Mouse (Mus musculus) ES-CJ7 (cell line): Measurements from ENCODE around the gene Zfp775.
A peak's percentile ranks its signal among the peaks of the same experiment; 100 is the strongest.

Source experiments
- DNase-seq: peaks from one replicate; pipeline ENCODE4 v3.0.0; 2011; ENCODE audit warnings: low read depth, low spot score

The Zfp775 gene

DNA sequence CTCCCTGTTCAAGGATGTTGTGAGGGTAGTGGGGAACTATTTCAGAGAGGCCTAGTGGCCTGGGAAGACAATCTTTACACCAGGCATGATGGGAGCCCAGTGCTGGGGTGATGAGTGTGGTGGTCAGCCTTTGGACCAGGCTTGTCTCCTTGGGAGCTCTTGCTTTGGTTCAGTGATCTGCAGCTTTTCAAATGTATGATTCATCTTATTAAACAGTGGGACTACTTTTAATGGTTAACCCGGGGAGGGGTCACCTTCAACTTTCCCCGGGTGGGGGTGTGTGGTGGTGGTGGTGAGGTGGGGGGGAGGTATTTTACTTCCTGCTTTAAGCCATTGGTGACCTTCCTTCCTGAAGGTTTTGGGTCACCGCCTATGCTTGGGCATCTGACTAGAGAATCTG is 26.5 kb downstream of the Zfp775 start:
- no peak for DNase-seq

- DNase-seq: no peak
Observed at GRCm38 (mm10) chr6:48628808-48629660, 27.2 kb downstream of the Zfp775 start.

DNA sequence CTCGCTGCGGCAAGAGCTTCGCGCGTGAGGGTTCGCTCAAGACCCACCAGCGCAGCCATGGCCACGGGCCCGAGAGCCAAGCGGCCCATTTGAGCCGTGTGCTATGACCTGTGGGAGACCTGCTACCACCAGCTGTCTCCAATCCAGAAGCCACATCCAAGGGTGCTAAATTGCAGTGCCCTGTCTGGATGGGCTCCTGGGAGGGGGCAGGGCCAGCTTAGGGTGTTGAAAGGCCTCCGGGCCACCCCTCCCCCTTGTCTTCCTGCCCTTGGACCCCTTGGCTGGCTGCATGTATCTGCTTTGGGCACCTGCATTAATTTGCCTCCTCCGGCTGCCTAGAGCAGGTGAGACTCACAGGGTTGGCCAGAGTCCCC is 27.8 kb downstream of the Zfp775 start:
- DNase-seq: no peak

- DNase-seq: no peak
Observed at GRCm38 (mm10) chr6:48630831-48631230, 29.0 kb downstream of the Zfp775 start.

- no peak for DNase-seq
Observed at GRCm38 (mm10) chr6:48635105-48635504, 33.2 kb downstream of the Zfp775 start.

DNA sequence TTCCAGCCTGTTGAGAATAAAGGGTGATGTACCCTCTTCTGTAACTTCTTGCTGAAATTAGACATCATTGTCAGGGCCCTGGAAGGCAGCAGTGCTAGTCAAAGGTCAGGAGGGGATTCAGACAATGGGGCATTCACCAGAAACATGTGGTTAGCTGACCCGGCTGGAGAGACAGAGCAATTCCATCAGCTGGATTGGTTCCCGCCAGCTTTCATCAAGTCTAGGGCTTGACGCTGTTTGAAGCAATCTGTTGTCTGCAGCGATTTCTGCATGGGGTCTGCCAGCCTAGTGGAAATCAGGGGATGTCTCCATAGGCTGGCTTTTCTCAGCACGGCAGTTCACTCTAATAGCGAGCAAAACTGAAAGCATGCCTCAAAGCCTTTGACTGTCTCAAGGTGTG is 34.7 kb downstream of the Zfp775 start:
- no peak for DNase-seq

GRCm38 (mm10) chr6:48637811-48638500 is 36.1 kb downstream of the Zfp775 start:
- DNase-seq: no peak

- no peak for DNase-seq
Observed at GRCm38 (mm10) chr6:48638553-48638952, 36.7 kb downstream of the Zfp775 start.

DNA sequence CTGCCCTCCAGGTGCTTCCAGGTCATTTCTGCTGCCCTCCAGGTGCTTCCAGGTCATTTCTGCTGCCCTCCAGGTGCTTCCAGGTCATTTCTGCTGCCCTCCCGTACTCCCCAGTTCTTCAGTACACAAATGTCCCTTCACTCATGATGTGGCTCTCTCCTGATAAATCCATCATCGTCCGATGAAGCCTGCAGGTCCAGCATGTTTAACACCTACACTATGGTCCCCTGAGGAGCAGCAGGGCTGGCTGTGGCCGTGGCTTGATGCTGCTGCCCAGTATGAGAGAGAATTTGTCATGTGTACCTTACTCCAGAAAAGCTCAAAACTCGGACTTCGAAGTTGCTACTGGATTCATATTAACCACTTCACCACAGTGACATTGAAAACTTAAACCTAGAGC is 39.5 kb downstream of the Zfp775 start:
- no peak for DNase-seq

DNA sequence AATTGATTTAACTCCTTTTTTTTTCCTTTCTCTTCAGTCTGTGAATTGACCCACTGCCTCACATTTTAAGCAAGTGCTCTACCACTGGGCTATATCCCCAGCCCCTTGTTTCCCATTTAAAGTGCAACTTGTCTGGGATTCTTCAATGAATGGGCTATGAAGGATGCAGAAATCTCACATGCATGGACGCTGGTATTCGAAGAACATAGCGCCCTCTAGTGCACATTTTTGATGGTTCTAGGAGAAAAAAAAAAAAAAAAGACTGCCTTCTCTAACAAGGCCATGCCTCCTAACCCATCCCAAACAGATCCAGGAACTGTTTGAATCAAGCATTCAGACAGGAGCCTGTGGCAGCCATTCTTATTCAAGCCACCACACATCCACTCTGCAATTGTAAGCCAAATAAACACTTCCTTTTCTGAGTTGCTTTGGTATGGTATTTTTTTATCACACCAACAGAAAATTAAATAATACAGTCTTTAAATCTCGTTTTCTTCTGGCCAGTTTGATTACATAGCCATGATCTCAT is 41.0 kb downstream of the Zfp775 start:
- peak; percentile 88 for DNase-seq

DNA sequence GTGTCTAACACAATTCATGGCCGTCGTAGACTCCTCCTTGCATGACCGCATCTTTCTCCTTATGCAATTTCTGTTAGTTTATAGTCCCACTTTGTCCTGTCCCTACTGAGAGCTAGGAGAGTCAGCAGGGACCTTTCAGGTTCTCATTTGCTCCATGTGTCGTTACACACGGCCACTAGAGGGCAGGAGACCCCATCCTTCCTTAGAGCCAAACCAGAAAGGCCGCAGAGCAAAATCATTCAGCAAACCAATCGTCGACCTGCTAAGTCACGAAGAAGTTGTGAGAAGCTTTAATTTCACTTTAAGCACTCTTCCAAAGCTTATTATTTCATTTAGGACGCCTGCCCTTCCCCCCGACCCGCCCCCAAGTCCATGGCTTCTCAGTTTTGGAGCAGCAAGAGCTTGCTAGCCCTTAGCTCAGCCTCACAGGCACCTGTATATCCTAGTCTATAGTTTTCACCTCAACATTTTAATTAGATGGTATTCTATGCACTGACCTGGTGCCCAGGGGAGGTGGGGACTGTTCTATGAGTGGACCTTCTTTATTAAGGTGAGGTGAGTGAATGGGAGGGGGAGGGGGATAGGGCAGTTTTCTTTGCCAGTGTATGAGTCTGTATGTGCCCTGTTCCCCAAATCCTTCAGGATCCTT is 43.9 kb downstream of the Zfp775 start:
- DNase-seq: peak; percentile 78

DNA sequence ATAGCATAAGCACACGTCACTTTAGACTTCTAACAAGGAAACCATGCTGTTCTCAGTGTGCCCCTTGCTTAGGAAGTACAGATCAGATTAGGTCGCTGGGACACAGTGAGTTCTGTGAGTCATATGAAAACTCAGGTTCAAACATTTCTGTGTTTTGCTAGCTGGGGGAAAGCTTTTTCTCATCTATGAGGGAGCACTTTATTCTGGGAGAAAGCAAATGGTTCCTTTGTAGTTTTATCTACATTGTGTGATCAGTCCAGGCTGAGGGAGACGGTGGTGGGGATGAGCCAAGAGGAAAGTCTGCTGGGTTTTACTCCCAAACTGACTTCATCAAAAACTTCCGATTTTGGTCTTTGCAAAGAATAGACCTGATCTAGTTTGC is 44.4 kb downstream of the Zfp775 start:
- no peak for DNase-seq

DNA sequence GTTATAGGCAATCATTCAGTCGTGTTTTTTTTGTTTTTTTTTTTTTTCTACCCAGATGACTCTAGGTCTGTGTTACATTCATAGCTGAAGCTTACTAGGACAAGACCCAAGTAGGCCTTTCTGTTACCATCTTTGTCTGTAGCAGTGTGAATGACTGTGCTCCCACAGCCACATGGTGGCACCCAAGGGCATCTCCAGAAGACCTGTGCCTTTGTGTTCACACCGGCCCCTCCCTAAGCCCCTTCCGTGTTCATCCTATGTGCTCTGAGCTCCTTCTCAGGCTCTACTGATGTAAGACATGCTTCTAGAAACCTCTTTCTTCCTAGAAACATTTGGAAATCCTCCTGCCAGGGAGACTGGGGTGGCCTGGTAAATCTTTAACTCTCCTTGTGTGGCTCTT is 45.1 kb downstream of the Zfp775 start, which contains the start of gene Gimap8:
TSS of gene Gimap8 (plus strand) at position 240 of the 400 bp plus-strand sequence.
- DNase-seq: peak; percentile 60

DNA sequence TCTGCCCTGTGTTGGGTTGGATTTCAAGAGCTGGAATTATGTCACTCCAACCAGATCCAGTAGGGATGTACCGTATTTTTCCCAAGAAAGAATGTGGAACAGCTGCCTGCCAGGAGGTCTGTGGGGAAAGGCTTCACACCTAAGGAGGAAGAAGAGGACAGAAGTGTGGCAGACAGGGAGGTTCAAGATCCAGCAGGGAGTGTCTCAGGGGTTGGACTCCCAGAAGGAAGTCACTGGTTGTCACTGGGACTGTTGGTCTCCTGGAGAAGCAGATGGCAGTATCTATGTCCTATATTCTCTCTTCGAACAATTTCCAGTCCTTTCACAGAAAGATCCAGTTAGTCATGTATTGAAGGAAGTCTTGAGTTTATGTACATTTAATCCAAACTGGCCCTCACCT is 45.7 kb downstream of the Zfp775 start:
- DNase-seq: no peak

GRCm38 (mm10) chr6:48648779-48649178 is 46.9 kb downstream of the Zfp775 start:
- no peak for DNase-seq

DNA sequence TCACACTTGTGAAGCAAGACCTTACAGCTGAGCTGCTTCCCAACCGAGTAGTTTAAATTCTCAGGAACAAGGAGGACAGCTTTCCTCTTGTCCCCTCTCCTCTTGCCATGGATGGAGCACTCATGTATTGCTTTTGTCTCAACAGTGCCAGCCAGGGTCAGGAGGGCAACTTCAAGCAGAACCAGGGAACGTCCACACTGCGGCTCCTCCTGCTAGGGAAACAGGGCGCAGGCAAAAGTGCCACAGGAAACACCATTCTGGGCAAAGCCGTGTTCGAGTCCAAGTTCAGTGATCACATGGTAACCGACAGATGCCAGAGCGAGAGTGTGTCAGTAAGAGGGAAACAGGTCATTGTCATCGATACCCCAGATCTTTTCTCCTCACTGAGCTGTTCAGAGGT is 48.2 kb downstream of the Zfp775 start:
- DNase-seq: no peak

DNA sequence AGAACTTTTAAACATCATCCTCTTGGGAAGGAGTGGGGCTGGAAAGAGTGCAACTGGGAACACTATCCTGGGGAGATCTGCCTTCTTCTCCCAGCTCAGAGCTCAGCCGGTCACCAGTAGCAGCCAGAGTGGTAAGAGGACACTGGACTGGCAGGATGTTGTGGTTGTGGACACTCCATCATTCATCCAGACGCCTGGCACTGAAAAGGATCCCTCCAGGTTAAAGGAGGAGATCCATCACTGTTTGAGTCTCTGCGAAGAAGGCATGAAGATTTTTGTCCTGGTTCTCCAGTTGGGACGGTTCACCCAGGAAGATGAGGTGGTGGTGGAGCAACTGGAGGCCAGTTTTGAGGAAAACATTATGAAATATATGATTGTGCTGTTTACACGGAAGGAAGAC is 56.9 kb downstream of the Zfp775 start:
- no peak for DNase-seq

GRCm38 (mm10) chr6:48664750-48665149 is 62.9 kb downstream of the Zfp775 start:
- no peak for DNase-seq

DNA sequence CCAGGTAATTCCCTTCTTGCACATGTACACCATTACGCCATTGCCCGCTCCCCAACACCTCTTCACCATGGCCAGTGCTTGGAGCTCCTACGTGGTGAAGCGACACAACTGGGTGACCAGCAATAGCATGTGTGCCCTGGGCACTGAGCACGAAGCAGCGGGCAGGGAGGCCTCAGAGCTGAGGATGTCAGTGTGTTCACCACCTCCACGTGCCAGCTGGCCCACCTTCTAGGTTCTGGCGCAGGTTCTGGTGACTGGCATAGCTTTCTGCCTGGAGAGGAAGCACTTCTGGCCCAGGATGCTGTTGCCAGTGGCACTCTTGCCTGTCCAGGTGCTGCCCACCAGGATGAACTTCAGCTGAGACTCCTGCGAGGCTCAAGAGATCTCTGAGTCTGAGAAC is 63.6 kb downstream of the Zfp775 start:
- no peak for DNase-seq

DNA sequence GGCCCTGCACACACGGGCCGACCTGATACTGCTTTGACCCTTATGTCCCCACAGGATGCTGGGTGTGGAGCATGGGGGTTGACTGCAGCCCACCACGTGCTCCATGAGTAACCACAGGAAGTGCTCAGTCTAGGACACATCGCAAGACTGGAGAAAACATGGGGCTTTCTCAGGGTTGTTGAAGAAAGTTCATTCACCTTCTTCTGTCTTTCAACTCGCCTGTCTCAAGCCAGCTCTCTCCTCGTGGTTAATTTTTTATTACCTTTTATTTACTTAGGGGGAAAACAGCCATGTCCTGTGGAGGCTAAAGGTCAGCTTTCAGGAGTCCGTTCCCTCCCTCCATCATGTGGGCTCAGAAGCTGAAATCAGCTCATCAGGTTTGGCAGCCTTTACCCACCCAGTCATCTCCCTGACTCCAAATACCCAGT is 64.3 kb downstream of the Zfp775 start:
- no peak for DNase-seq

DNA sequence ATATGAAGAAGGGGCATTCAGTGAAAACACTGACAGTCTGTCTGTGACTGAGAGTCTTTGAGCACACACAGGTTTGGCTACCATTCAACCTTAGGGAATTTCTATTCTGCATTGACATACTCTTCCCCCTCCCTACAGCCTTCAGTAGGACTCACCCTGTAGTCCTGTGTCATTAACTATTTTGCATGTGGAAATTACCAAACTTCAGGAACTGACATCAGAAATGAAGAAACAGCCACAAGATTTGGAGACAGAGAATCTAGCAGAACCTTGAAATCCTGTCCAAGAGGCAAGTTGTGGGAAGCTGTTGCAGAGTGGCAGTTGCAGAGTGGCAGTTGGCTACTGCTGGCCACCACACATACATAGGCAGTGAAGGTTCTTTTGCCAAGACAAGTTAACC is 66.2 kb downstream of the Zfp775 start:
- no peak for DNase-seq

DNA sequence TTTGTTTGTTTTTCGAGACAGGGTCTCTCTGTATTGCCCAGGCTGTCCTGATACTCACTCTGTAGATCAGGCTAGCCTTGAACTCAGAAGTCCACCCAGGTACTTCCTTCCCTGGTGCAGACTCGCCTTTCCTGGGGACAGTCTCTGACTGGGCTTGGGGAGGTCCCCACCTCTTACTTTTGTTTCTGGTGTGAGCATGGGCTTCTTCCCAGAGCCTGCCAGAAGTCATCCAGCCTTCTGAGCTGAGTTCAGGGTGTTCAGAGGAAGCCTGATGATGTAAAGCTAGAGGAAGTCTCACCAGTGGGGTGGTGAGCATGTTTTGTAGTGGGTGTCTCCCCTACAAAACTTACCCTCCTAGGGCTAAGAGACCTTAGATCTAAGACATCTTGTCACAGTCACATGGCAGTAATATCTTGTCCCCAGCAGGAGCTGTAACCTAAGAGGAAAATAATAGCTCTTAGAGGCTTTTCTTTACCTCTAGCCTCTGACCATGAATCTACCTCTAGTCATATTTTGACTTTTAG is 67.6 kb downstream of the Zfp775 start:
- no peak for DNase-seq
